Mouse (Mus musculus): Measurements from ENCODE around the gene Stxbp2.

Gene Stxbp2

DNA sequence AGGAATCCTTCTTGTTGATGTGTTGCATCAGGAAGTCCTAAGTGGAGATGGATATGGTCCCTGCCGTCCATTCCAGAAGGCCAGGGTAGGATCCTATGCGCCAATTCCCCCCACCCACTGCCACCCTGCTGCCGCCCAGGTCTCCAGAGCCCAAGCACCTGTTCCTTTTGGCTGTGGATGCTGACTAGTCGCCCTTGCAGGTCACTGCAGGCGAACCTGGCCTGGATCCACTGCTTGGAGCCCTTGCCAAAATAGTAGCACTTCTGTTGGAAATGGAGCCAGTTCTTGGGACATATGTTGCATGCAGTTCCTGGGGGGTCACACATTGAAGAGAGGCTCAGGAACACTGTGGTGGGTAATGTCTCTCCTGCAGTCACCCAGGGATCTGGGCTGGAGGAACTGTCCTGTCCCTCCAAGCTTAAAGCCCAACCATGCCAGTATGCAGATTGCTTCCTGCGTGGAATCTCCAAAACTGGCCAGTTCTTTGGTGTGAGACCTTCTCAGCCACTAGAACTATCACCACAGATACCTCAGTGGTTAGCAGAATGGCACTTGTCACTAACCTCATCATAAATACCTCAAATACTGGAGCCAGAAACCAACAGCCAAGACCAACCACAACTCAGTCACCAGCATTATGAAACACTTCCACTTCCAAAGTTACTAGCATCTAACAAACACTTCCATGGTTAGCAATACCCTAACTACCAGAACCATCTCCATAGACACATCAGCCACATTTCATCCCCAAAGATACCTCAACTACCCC, 52.8 kb downstream of the Stxbp2 start:
- DNase-seq = no peak

DNA sequence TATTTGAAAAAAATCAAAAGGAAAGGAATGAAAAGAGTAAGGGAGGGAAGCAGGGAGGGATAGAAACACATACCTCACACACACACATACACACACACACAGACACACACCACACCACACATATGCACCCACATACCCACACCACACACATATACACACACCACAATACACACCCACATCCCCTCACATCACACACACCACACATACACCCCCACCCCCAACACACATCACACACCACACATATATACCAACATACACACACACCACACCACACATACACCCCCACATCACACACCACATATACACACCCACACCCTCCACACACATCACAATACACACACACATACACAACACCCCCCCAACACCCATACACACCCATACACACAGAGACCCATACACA, 53.8 kb downstream of the Stxbp2 start:
- DNase-seq = no peak

DNA sequence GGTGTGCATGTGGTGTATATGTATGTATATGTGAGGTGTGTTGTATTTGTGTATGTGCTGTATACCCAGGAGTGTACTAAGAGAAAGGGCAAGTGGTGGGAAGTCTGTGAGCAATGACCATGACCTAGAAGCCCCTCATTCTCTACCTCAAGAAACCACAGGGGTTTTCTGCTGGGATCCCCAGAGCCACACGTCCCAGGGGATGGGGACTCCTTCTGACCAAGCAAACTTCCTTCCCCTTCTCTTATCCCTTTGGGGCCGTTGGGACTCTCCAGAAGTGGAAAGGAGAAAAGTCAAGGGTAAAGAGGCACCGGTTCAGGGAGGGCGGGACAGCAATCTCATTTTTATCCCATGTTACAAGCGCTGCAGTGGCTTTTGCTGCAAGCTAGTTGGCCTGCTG, 54.7 kb downstream of the Stxbp2 start:
- DNase-seq = no peak

DNA sequence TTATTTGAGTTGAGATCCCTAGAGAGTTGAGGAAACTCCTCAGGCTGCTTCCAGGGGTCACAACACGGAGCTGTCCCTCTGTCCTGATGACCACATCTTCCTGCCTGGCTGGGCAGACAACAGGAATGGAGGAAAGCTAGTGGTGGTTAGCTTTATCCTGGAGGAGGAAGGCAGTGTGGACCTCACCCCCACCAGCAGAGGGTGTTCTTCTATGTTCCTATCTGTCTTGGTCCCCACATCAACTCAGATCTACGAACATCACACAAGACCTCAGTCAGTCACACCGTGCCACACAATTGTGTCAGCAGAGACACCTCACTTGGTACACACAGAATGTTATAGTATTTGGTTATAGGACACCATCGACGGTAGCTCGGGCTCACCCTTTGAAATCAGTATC, 56.8 kb downstream of the Stxbp2 start:
- no peak for DNase-seq

DNA sequence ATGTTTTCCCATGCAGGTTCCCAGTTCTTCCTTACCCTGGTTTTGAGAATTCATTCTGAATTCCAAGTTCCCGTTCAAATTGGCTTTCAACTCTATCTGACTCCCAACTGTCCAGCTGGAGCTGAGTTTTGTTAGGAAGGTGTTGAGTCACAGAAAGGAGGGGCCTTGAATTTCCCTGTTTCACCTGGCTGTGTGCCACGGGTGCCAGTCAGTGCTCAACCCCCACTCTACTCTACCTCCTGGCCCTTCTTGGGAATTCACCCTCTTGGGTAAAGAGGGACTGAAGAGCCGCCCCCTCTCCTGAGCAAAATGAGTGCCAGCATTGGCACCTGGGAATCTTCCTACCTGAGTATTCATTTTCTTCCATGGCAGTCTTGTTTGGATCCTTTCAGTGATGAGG, 60.0 kb downstream of the Stxbp2 start:
- no peak for DNase-seq

Measured in B cell, adult 2 months (primary cell).